Mouse (Mus musculus) C2C12 (cell line): ENCODE measurements around the gene Msi2.

ENCODE experiments used
- CTCF ChIP-seq: IDR thresholded peaks from one replicate; pipeline ENCODE4 v1.5.1; 2011; ENCODE audit not compliant: control insufficient read depth, insufficient read depth, insufficient read length
- MAX ChIP-seq: IDR thresholded peaks from one replicate; pipeline ENCODE4 v1.6.1; 2011; ENCODE audit warnings: mild to moderate bottlenecking, control low read depth
- MYOG ChIP-seq: IDR thresholded peaks from one replicate; pipeline ENCODE4 v1.6.1; 2011; ENCODE audit not compliant: control insufficient read depth, insufficient read length; ENCODE audit errors: extremely low read depth
- USF1 ChIP-seq: IDR thresholded peaks from one replicate; pipeline ENCODE4 v1.6.1; 2011; ENCODE audit warnings: low read depth, mild to moderate bottlenecking, control low read depth, moderate library complexity

- TF ChIP-seq CTCF (no peak), USF1 (no peak), MAX (no peak), MYOG (no peak)
These were observed 1.3 kb upstream of the Msi2 start for GRCm38 (mm10) chr11:88719601-88720000.
